Mouse (Mus musculus): ENCODE results near the gene Zfhx2. TPM values are rescaled to one million over a fixed set of nuclear protein-coding genes. Genes with fewer than 3 reads are reported as not detected.

The Zfhx2 gene
- polyA plus RNA-seq, 1 experiment, result 0.63 TPM

GRCm38 (mm10) chr14:55059009-55059408, 33.1 kb downstream of the Zfhx2 start:
- H3K79me3 ChIP-seq (ENCODE audit: low read depth), result no peaks in the 10 kb centered on the region
- no peaks in the 10 kb centered on the region for H3K27me3 ChIP-seq (ENCODE audit: control insufficient read depth, insufficient read depth, insufficient read length)
- H3ac ChIP-seq (ENCODE audit: control insufficient read depth, insufficient read length, low read depth), result no peak overlapping the region
- no peaks in the 10 kb centered on the region for H3K36me3 ChIP-seq (ENCODE audit: control insufficient read depth, insufficient read depth)
- no peak overlapping the region for H3K4me3 ChIP-seq (ENCODE audit: insufficient read depth, poor library complexity, severe bottlenecking)
- H3K79me2 ChIP-seq (ENCODE audit: control insufficient read depth, insufficient read depth), result no peaks in the 10 kb centered on the region
- TF ChIP-seq FOSL1 (IDR thresholded peaks at IDR 0.05; ENCODE audit: insufficient read depth, low read length, poor library complexity, severe bottlenecking), result no peak
- no peak for TF ChIP-seq CEBPB (IDR thresholded peaks at IDR 0.05; ENCODE audit: low read depth)
- TF ChIP-seq USF1 (IDR thresholded peaks at IDR 0.05; ENCODE audit: low read depth), result no peak
- TF ChIP-seq MYOG (IDR thresholded peaks at IDR 0.05; ENCODE audit: control insufficient read depth, extremely low read depth, insufficient read length), result no peak
- TF ChIP-seq MAX (IDR thresholded peaks at IDR 0.05), result no peak
- no peak for TF ChIP-seq MYOD1 (IDR thresholded peaks at IDR 0.05; ENCODE audit: control insufficient read depth, insufficient read length, low read depth)
- no peak for TF ChIP-seq CTCF (IDR thresholded peaks at IDR 0.05; ENCODE audit: control insufficient read depth, insufficient read depth, insufficient read length)

GRCm38 (mm10) chr14:55055167-55055834, 36.8 kb downstream of the Zfhx2 start:
- no peaks in the 10 kb centered on the region for H3K27me3 ChIP-seq (ENCODE audit: control insufficient read depth, insufficient read depth, insufficient read length)
- H3K79me3 ChIP-seq (ENCODE audit: low read depth), result no peaks in the 10 kb centered on the region
- no peak overlapping the region for H3K4me3 ChIP-seq (ENCODE audit: insufficient read depth, poor library complexity, severe bottlenecking)
- H3K36me3 ChIP-seq (ENCODE audit: control insufficient read depth, insufficient read depth), result no peaks in the 10 kb centered on the region
- no peak overlapping the region for H3ac ChIP-seq (ENCODE audit: control insufficient read depth, insufficient read length, low read depth)
- H3K79me2 ChIP-seq (ENCODE audit: control insufficient read depth, insufficient read depth), result no peaks in the 10 kb centered on the region
- TF ChIP-seq USF1 (IDR thresholded peaks at IDR 0.05; ENCODE audit: low read depth) (peak; percentile 92), CEBPB (IDR thresholded peaks at IDR 0.05; ENCODE audit: low read depth) (peak; percentile 39), MAX (IDR thresholded peaks at IDR 0.05) (peak; percentile 99), MYOD1 (IDR thresholded peaks at IDR 0.05; ENCODE audit: control insufficient read depth, insufficient read length, low read depth) (peak; percentile 53), FOSL1 (IDR thresholded peaks at IDR 0.05; ENCODE audit: insufficient read depth, low read length, poor library complexity, severe bottlenecking) (no peak)

GRCm38 (mm10) chr14:55054191-55054749, 37.9 kb downstream of the Zfhx2 start:
- H3ac ChIP-seq (ENCODE audit: control insufficient read depth, insufficient read length, low read depth), result no peak overlapping the region

DNA sequence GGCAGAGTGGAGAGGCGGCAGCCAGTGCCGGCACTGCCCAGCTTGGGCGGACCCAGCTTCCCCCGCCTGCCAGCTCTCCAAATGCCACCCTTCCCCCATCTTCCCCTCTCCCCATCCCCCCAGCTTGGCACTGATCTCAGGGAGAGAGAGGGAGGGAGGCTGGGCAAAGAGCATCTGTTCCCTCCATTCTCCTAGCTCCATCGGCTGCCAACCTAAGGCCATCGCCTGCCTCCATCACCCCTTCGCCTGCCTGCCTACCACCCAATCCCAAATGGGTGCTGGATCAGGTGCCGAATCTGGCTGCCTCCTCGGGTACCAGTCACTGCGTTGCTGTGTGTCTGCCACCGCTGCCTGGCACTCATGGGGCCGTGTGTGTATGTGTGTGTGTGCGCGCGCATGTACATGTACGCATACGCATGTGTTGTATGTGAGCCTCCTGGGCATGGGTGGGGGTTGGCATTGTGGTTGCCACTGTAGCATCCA, 38.4 kb downstream of the Zfhx2 start:
- no peaks in the 10 kb centered on the region for H3K79me3 ChIP-seq (ENCODE audit: low read depth)
- no peaks in the 10 kb centered on the region for H3K27me3 ChIP-seq (ENCODE audit: control insufficient read depth, insufficient read depth, insufficient read length)
- TF ChIP-seq CEBPB (IDR thresholded peaks at IDR 0.05; ENCODE audit: low read depth), result no peak
- no peak for TF ChIP-seq CTCF (IDR thresholded peaks at IDR 0.05; ENCODE audit: control insufficient read depth, insufficient read depth, insufficient read length)
- no peak for TF ChIP-seq FOSL1 (IDR thresholded peaks at IDR 0.05; ENCODE audit: insufficient read depth, low read length, poor library complexity, severe bottlenecking)
- TF ChIP-seq USF1 (IDR thresholded peaks at IDR 0.05; ENCODE audit: low read depth), result no peak
- no peak for TF ChIP-seq MYOD1 (IDR thresholded peaks at IDR 0.05; ENCODE audit: control insufficient read depth, insufficient read length, low read depth)
- no peak for TF ChIP-seq MYOG (IDR thresholded peaks at IDR 0.05; ENCODE audit: control insufficient read depth, extremely low read depth, insufficient read length)
- TF ChIP-seq MAX (IDR thresholded peaks at IDR 0.05), result no peak
- H3K36me3 ChIP-seq (ENCODE audit: control insufficient read depth, insufficient read depth), result no peaks in the 10 kb centered on the region
- H3K79me2 ChIP-seq (ENCODE audit: control insufficient read depth, insufficient read depth), result no peaks in the 10 kb centered on the region
- H3ac ChIP-seq (ENCODE audit: control insufficient read depth, insufficient read length, low read depth), result no peak overlapping the region
- H3K4me3 ChIP-seq (ENCODE audit: insufficient read depth, poor library complexity, severe bottlenecking), result no peak overlapping the region

More at GRCm38 (mm10) chr14:55054191-55054749, 37.9 kb downstream of the Zfhx2 start:
- H3K79me3 ChIP-seq (ENCODE audit: low read depth), result no peaks in the 10 kb centered on the region
- H3K27me3 ChIP-seq (ENCODE audit: control insufficient read depth, insufficient read depth, insufficient read length), result no peaks in the 10 kb centered on the region
- no peaks in the 10 kb centered on the region for H3K79me2 ChIP-seq (ENCODE audit: control insufficient read depth, insufficient read depth)
- TF ChIP-seq USF1 (IDR thresholded peaks at IDR 0.05; ENCODE audit: low read depth) (no peak), CTCF (IDR thresholded peaks at IDR 0.05; ENCODE audit: control insufficient read depth, insufficient read depth, insufficient read length) (no peak), MAX (IDR thresholded peaks at IDR 0.05) (no peak), FOSL1 (IDR thresholded peaks at IDR 0.05; ENCODE audit: insufficient read depth, low read length, poor library complexity, severe bottlenecking) (no peak), MYOD1 (IDR thresholded peaks at IDR 0.05; ENCODE audit: control insufficient read depth, insufficient read length, low read depth) (no peak), MYOG (IDR thresholded peaks at IDR 0.05; ENCODE audit: control insufficient read depth, extremely low read depth, insufficient read length) (no peak), CEBPB (IDR thresholded peaks at IDR 0.05; ENCODE audit: low read depth) (no peak)
- H3K36me3 ChIP-seq (ENCODE audit: control insufficient read depth, insufficient read depth), result no peaks in the 10 kb centered on the region
- no peak overlapping the region for H3K4me3 ChIP-seq (ENCODE audit: insufficient read depth, poor library complexity, severe bottlenecking)

DNA sequence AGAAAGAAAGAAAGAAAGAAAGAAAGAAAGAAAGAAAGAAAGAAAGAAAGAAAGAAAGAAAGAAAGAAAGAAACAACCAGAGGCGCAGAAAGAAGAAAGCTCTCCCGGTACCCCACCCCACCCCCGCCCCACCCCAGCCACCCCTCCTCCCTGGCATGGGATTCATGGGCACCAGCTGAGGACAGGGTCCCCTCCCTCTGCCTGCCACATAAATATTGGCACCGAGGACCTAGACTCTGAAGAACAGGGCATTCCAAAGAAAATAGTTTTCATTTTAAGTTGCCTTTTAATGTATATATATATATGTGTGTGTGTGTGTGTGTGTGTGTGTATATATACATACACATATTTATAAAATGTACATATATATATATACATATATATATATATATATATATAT, 39.1 kb downstream of the Zfhx2 start:
- TF ChIP-seq MYOD1 (IDR thresholded peaks at IDR 0.05; ENCODE audit: control insufficient read depth, insufficient read length, low read depth), result no peak
- no peak for TF ChIP-seq MYOG (IDR thresholded peaks at IDR 0.05; ENCODE audit: control insufficient read depth, extremely low read depth, insufficient read length)
- TF ChIP-seq USF1 (IDR thresholded peaks at IDR 0.05; ENCODE audit: low read depth), result no peak
- no peak for TF ChIP-seq CEBPB (IDR thresholded peaks at IDR 0.05; ENCODE audit: low read depth)
- TF ChIP-seq CTCF (IDR thresholded peaks at IDR 0.05; ENCODE audit: control insufficient read depth, insufficient read depth, insufficient read length), result no peak
- TF ChIP-seq MAX (IDR thresholded peaks at IDR 0.05), result no peak
- TF ChIP-seq FOSL1 (IDR thresholded peaks at IDR 0.05; ENCODE audit: insufficient read depth, low read length, poor library complexity, severe bottlenecking), result no peak
- Histone ChIP-seq H3K79me3 (ENCODE audit: low read depth) (no peaks in the 10 kb centered on the region), H3K36me3 (ENCODE audit: control insufficient read depth, insufficient read depth) (no peaks in the 10 kb centered on the region), H3K27me3 (ENCODE audit: control insufficient read depth, insufficient read depth, insufficient read length) (no peaks in the 10 kb centered on the region), H3K4me3 (ENCODE audit: insufficient read depth, poor library complexity, severe bottlenecking) (no peak overlapping the region), H3K79me2 (ENCODE audit: control insufficient read depth, insufficient read depth) (no peaks in the 10 kb centered on the region), H3ac (ENCODE audit: control insufficient read depth, insufficient read length, low read depth) (no peak overlapping the region)
